Mouse (Mus musculus): ENCODE results near the gene Raver1. TPM values are rescaled to one million over a fixed set of nuclear protein-coding genes. Genes with fewer than 3 reads are reported as not detected.
A peak's percentile ranks its signal among the peaks of the same experiment; 100 is the strongest.
"Not testable (repeated sequence)": the region's sequence is repeated elsewhere in the genome, so short reads cannot be mapped to it uniquely, and the experiment has no call there.

Gene Raver1
- total and polyA plus RNA-seq, 2 experiments from 2014 or later, result 24.3 to 40.3 TPM

DNA sequence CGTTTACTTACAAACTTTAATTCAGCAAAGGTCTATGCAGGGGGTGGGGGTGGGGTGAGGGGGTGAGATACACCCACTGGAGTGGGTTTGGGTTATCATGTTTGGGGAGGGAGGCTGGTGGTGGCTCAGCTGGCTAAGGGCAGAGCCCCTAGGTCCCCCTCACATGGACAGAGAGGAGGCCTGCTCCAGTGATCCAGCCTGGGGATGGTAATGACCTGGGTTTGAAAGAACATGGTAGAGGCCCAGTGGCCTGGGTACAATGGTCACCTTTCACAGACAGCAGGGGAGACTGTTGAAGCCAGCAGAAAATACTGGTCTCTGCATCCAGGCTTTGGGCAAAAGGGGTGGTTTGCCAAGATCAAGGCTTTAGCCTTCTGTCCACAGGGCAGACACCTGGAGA is 17.6 kb downstream of the Raver1 start:
- DNase-seq (no peak), ATAC-seq (no peak)
- Histone ChIP-seq H3K27me3 (ENCODE audit: insufficient read depth, low read length) (no peaks in the 10 kb centered on the region), H3K4me3 (ENCODE audit: low read depth, low read length) (no peak overlapping the region), H3K4me1 (ENCODE audit: insufficient read depth) (peaks cover 7% of the 10 kb centered on the region; the same call in 1 of the 2 replicates), H3K9me3 (ENCODE audit: low read length) (no peaks in the 10 kb centered on the region), H3K4me2 (ENCODE audit: low read depth) (no peak overlapping the region), H3K9ac (no peak overlapping the region), H3K27ac (ENCODE audit: low read depth, low read length) (no peak overlapping the region), H3K36me3 (ENCODE audit: insufficient read depth) (peaks cover 49% of the 10 kb centered on the region)
- WGBS, result 78% methylated on average over 1 of the region's 1 CpGs
- TF ChIP-seq CTCF (IDR thresholded peaks at IDR 0.05; ENCODE audit: low read depth), result no peak

DNA sequence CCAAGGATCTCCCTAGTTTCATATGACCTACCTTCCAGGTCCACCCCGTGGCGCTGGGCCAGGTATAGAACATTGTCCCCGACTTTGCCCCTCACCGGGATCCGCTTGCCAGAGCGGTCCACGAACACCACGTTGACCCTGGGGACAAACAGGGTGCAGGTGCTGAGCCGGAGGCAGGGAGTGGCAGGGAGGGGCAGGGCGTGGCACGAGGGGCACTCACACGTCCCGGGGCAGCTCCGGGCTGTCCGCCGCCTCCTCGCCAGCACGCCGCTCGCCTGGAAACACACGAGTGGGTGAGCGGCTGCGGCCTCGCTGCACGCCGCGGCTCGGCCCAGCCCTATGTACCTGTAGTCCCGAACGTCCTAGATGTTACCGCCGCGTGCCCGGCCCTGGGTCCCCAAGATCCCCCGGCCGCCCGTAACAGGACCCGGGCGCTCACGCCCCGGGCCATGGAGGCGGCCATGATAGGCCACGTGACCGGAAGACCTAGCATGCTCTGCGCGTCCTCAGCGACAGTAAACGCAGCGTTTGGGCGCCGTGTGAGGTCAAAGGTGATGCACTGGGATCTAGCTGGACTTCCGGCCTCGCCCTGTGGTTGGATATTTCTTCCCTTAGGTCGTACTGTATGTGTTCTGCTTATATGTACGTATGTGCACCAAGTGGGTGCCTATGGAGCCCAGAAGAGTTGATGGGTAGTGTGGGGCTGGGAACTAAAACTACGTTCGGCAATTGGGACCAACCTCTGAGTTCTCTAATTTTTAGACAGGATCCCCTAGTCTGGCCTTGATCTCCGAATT is 18.6 kb downstream of the Raver1 start, which contains the start of the genes Gm49373 and Fdx1l:
TSS of gene Gm49373 (minus strand) at position 53 of the 797 bp plus-strand sequence.
TSS of gene Fdx1l (minus strand) at position 571 of the 797 bp plus-strand sequence.
- peak within 1 kb of the TSS; percentile 77 for H3K9ac ChIP-seq
- peak within 1 kb of the TSS; percentile 84 for H3K4me3 ChIP-seq (ENCODE audit: low read depth, low read length)
- WGBS, result 3% methylated on average over 57 of the region's 58 CpGs
- no peaks in the 10 kb centered on the region for H3K27me3 ChIP-seq (ENCODE audit: insufficient read depth, low read length)
- TF ChIP-seq CTCF (IDR thresholded peaks at IDR 0.05; ENCODE audit: low read depth), result no peak
- H3K4me2 ChIP-seq (ENCODE audit: low read depth), result peak within 1 kb of the TSS; percentile 97
- no peaks in the 10 kb centered on the region for H3K9me3 ChIP-seq (ENCODE audit: low read length)
- peak; percentile 94 for DNase-seq
- ATAC-seq, result peak; percentile 97
- H3K27ac ChIP-seq (ENCODE audit: low read depth, low read length), result peak within 1 kb of the TSS; percentile 71
- H3K4me1 ChIP-seq (ENCODE audit: insufficient read depth), result peaks cover 7% of the 10 kb centered on the region; the same call in 1 of the 2 replicates
- peaks cover 40% of the 10 kb centered on the region for H3K36me3 ChIP-seq (ENCODE audit: insufficient read depth)

- Histone ChIP-seq H3K36me3 (ENCODE audit: insufficient read depth) (peaks cover 37% of the 10 kb centered on the region), H3K4me3 (ENCODE audit: low read depth, low read length) (peak overlapping the region; percentile 84), H3K9ac (peak overlapping the region; percentile 77), H3K9me3 (ENCODE audit: low read length) (no peaks in the 10 kb centered on the region), H3K4me1 (ENCODE audit: insufficient read depth) (peaks cover 7% of the 10 kb centered on the region; the same call in 1 of the 2 replicates), H3K27me3 (ENCODE audit: insufficient read depth, low read length) (no peaks in the 10 kb centered on the region), H3K27ac (ENCODE audit: low read depth, low read length) (no peak overlapping the region), H3K4me2 (ENCODE audit: low read depth) (peak overlapping the region; percentile 97)
- no peak for TF ChIP-seq CTCF (IDR thresholded peaks at IDR 0.05; ENCODE audit: low read depth)
- 14% methylated on average over 4 of the region's 4 CpGs for WGBS
- DNase-seq, result no peak
- ATAC-seq, result peak; percentile 2; the same call in 1 of the 2 replicates
Observed at GRCm38 (mm10) chr9:21072641-21073040, 19.2 kb downstream of the Raver1 start.

DNA sequence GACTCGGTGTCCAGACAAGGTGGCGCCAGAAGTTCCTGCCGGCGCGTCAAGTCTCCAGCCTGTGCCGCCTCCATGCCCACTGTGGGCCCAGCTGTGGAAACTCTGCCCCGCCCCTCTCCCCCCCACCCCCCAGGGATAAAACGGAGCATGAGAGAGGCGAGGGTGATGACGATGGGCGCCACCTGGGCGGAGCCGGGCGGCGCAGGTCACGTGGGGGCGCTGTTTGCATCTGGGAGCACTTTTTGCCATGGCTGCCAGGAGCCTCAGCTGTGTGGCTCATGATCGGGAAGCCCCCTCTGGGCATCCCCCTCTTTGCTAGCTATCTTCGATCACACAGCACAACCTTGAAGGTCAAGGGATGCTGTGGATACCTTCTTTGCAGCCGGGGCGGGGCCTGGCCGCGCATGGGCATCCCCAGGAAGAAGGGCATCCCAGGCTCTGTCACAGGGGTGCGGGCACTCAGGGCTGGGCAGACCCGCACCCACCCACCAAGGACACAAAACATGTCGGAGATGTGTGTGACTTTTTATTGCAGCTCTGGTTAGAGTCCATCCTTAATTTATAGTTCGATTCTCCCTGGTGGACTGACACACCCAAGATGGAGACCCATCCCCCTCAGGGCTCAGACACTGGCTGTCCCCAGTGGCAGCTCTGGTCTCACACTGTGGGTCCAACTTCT is 24.7 kb downstream of the Raver1 start, which contains the start of gene Zglp1:
TSS of gene Zglp1 (minus strand) at position 88 of the 679 bp plus-strand sequence.
- ATAC-seq (no peak), DNase-seq (no peak)
- TF ChIP-seq CTCF (IDR thresholded peaks at IDR 0.05; ENCODE audit: low read depth), result no peak
- H3K9ac ChIP-seq, result no peak within 1 kb of the TSS
- H3K4me3 ChIP-seq (ENCODE audit: low read depth, low read length), result no peak within 1 kb of the TSS
- no peaks in the 10 kb centered on the region for H3K9me3 ChIP-seq (ENCODE audit: low read length)
- H3K36me3 ChIP-seq (ENCODE audit: insufficient read depth), result peaks cover 43% of the 10 kb centered on the region
- H3K4me2 ChIP-seq (ENCODE audit: low read depth), result no peak within 1 kb of the TSS
- 0 out of 2 replicates have a peak, but pooled peaks cover under 1% of the 10 kb centered on the region for H3K4me1 ChIP-seq (ENCODE audit: insufficient read depth)
- no peak within 1 kb of the TSS for H3K27ac ChIP-seq (ENCODE audit: low read depth, low read length)
- H3K27me3 ChIP-seq (ENCODE audit: insufficient read depth, low read length), result no peaks in the 10 kb centered on the region
- 87% methylated on average over 27 of the region's 27 CpGs for WGBS

DNA sequence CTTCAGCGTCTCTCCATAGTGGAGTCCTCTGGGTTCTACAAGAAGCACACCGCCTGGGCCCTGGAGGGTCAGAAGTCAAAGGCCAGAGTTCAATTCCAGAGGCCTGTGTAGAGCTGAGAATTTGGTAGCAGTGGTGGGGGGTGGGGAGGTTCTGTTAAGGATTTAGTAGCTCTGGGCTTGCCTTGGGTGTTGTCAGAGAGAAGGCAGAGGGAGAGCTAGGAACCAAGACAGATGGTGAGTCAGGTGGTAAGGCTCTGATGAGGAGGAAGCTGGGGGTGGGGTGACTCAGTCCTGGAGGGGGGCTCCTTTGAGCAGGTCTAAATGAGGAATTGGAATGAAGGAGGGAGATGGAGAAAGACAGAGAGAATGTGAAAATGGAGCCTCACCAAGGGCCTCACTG is 28.9 kb downstream of the Raver1 start:
- Histone ChIP-seq H3K36me3 (ENCODE audit: insufficient read depth) (peaks cover 31% of the 10 kb centered on the region), H3K4me1 (ENCODE audit: insufficient read depth) (no peaks in the 10 kb centered on the region), H3K4me3 (ENCODE audit: low read depth, low read length) (no peak overlapping the region), H3K27me3 (ENCODE audit: insufficient read depth, low read length) (no peaks in the 10 kb centered on the region), H3K27ac (ENCODE audit: low read depth, low read length) (no peak overlapping the region), H3K9ac (no peak overlapping the region), H3K4me2 (ENCODE audit: low read depth) (no peak overlapping the region), H3K9me3 (ENCODE audit: low read length) (no peaks in the 10 kb centered on the region)
- WGBS, result 84% methylated on average over 2 of the region's 2 CpGs
- TF ChIP-seq CTCF (IDR thresholded peaks at IDR 0.05; ENCODE audit: low read depth), result no peak
- DNase-seq, result no peak
- ATAC-seq, result no peak; the same call in 1 of the 2 replicates

GRCm38 (mm10) chr9:21051578-21051977 is 40.2 kb downstream of the Raver1 start:
- H3K4me1 ChIP-seq (ENCODE audit: insufficient read depth), result no peaks in the 10 kb centered on the region
- no peaks in the 10 kb centered on the region for H3K27me3 ChIP-seq (ENCODE audit: insufficient read depth, low read length)
- no peaks in the 10 kb centered on the region for H3K36me3 ChIP-seq (ENCODE audit: insufficient read depth)
- WGBS, result 70% methylated on average over 10 of the region's 10 CpGs
- no peak overlapping the region for H3K4me2 ChIP-seq (ENCODE audit: low read depth)
- no peak for TF ChIP-seq CTCF (IDR thresholded peaks at IDR 0.05; ENCODE audit: low read depth)
- no peak overlapping the region for H3K9ac ChIP-seq
- H3K27ac ChIP-seq (ENCODE audit: low read depth, low read length), result no peak overlapping the region
- DNase-seq (no peak), ATAC-seq (no peak)
- no peaks in the 10 kb centered on the region for H3K9me3 ChIP-seq (ENCODE audit: low read length)
- H3K4me3 ChIP-seq (ENCODE audit: low read depth, low read length), result no peak overlapping the region

GRCm38 (mm10) chr9:21045235-21045634 is 46.6 kb downstream of the Raver1 start:
- DNase-seq (no peak), ATAC-seq (no peak)
- no peaks in the 10 kb centered on the region for H3K27me3 ChIP-seq (ENCODE audit: insufficient read depth, low read length)
- no peak overlapping the region for H3K27ac ChIP-seq (ENCODE audit: low read depth, low read length)
- H3K9ac ChIP-seq, result no peak overlapping the region
- no peaks in the 10 kb centered on the region for H3K36me3 ChIP-seq (ENCODE audit: insufficient read depth)
- H3K9me3 ChIP-seq (ENCODE audit: low read length), result no peaks in the 10 kb centered on the region
- no peak overlapping the region for H3K4me2 ChIP-seq (ENCODE audit: low read depth)
- no peaks in the 10 kb centered on the region for H3K4me1 ChIP-seq (ENCODE audit: insufficient read depth)
- H3K4me3 ChIP-seq (ENCODE audit: low read depth, low read length), result no peak overlapping the region
- no peak for TF ChIP-seq CTCF (IDR thresholded peaks at IDR 0.05; ENCODE audit: low read depth)
- 93% methylated on average over 3 of the region's 3 CpGs for WGBS

GRCm38 (mm10) chr9:21044785-21045184 is 47.0 kb downstream of the Raver1 start:
- 56% methylated on average over 1 of the region's 1 CpGs for WGBS

More at GRCm38 (mm10) chr9:21044785-21045184, 47.0 kb downstream of the Raver1 start:
- not testable (repeated sequence) for H3K4me2 ChIP-seq (ENCODE audit: low read depth); H3K4me3 ChIP-seq (ENCODE audit: low read depth, low read length); H3K9me3 ChIP-seq (ENCODE audit: low read length); H3K27me3 ChIP-seq (ENCODE audit: insufficient read depth, low read length); H3K9ac ChIP-seq; H3K36me3 ChIP-seq (ENCODE audit: insufficient read depth); ATAC-seq; DNase-seq; H3K4me1 ChIP-seq (ENCODE audit: insufficient read depth); H3K27ac ChIP-seq (ENCODE audit: low read depth, low read length)
